Mouse (Mus musculus): ENCODE measurements around the gene Rnf220. TPM values are rescaled to one million over a fixed set of nuclear protein-coding genes. Genes with fewer than 3 reads are reported as not detected.

Rnf220 gene
- total RNA-seq, 2 experiments from 2014 or later: 193 to 218 TPM

DNA sequence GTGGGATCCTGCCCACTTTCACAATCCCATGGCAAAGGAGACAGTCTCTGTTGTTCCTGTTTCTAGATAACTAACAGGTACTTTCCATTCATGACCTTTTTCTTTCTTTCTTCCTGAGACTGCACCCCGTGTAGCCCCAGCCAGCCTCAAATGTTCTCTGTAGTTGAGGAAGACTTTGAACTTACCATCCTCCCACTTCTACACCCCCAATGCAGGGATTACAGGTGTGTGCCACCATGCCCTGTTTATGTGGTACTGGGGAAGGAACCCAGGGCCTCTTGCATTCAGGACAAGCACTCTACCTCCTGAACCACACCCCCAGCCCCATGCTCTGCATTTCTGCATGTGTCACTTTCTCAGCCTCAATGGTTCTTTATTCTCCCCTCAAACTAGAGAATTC lies 47.7 kb downstream of the Rnf220 start:
- intact Hi-C loops (cut with DNase I): no loop called here
- no peak for DNase-seq (ENCODE audit: low spot score in 2 of 2)

DNA sequence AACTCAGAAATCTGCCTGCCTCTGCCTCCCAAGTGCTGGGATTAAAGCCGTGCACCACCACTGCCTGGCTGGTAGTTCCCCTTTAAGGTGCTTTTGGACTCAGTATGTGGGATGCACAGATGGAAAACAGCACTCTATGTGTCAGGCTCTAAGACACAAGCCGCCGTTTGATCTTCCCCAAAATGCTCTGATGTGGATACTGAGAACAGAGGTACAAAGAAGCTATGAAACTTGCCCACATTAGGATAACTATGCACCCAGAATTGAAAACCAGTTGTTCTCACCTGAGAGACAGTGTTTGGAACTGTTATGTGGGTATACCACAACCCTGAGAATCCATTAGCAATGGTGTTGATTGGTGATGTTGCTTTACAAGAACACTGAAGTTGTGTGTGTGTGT lies 48.9 kb downstream of the Rnf220 start:
- intact Hi-C loops (cut with DNase I): no loop called here
- no peak for DNase-seq (ENCODE audit: low spot score in 2 of 2)

DNA sequence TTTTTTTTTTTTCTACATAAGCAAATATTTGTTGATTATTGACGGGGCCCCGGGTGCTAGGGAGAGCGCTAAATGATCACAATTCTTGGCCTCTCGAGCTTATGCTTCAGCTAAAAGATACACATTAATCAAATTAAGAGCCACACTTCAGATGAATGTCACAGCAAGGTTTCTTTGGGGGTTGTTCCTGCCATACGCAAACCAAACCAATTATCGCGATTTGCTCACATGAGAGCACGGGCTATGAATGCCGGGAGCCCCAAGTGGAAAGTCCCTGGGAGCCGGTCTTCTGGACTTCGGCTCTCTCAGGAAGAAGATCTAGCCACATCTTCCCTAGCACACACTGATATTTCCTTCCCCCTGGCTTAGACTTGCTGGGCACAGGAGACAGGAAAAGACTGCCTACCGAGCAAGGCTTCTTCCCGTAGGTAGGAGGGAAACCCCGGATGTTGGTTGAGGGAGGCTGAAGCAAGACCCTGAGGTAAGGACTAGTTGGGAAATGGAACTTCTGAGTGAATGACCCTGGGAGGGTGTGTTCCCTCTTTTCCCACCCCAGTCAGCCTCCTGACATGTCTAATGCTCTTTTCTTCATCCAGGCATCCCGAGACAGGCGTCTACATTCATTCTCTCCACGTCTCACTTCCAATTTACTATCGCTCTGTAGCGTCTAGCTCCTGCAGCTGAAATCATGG lies 51.2 kb downstream of the Rnf220 start:
- DNase-seq (ENCODE audit: low spot score in 2 of 2): no peak
- intact Hi-C loops (cut with DNase I): no loop called here

DNA sequence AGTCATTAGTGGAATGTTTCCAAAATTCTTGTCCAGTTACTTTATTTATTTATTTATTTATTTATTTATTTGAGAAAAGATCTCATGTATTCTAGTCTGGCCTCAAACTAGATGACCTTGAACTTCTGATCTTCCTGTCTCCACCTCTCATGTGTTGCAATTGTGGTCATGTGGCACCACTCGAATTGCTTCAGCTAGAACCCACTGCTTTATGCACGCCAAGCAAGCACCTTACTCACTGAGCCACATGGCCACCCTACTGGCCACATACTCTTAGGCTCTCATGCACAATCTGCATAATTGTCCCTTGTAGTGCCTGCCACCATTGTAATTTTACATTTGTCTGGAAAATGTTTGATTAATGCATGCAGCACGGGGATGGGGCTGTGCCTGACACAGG lies 57.9 kb downstream of the Rnf220 start:
- intact Hi-C loops (cut with DNase I): no loop called here
- DNase-seq (ENCODE audit: low spot score in 2 of 2): no peak

DNA sequence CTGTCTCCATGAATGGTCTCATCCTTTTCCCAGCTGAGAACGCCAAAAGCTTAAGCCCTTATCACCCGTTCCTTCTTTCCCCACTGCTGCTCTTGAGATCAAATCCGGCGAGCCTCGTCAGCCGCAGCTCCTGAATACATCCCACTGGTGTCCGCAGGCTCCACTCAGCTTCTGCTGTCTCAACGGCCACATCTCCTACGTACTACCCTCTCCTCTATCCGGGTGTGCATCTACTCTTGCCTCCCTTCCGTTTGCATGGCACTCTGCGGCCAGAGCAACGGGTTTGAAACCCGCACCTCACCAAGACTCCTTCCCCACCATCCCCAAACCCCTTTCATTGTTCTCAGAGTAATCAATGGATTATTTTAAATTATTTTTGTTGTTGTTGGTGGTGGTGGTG lies 58.8 kb downstream of the Rnf220 start:
- intact Hi-C loops (cut with DNase I): no loop called here
- no peak for DNase-seq (ENCODE audit: low spot score in 2 of 2)

DNA sequence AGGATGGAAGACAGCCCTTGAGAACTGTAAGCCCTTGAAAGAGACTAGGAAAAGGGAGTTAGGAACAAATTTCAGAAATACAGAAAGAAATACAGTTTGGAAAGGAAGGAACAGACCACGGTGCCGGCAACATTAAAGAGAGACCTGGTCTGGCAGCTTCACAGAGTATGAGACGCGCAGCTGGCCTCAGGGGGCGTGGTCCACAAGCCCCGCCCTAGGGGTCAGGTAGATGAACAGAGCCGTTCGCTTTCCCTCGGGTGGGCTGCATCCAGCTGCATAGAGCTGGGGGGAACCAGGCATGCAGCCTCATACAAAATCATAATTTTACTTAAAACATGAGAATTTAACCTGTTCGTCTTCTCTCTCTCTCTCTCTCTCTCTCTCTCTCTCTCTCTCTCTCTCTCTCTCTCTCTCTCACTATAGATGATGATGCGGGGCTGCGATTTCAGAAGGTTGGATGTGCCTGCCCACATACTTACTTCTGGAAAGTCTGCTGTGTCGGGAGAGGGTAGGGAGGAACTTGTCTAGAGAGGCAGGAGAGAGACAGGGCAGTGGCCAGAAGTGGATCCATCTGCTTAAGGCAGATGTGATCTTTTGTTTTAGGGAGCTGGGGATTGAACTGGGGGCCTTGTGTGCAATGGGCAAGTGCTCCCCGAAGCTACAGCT lies 59.7 kb downstream of the Rnf220 start:
- intact Hi-C loops (cut with DNase I): no loop called here
- DNase-seq (ENCODE audit: low spot score in 2 of 2): no peak

DNA sequence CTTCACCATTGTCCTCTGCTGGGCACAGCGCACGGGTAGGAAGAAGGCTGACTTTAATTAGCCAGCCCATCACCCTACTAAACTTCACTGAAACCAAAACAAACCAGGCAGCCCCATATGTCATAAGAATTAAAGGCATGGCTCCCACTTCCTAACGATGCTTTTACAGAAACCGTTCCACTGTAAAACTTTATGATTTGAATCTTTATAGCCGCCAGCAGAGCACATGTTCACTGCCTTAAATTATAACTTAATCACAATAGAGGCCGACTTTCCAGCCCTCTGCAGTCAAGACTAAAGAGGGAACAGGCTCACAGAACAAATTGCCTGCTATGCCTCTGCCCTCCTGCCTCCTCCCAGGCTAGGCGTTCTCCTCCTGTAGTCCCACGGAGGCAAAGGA lies 62.5 kb downstream of the Rnf220 start:
- intact Hi-C loops (cut with DNase I): no loop called here
- no peak for DNase-seq (ENCODE audit: low spot score in 2 of 2)

DNA sequence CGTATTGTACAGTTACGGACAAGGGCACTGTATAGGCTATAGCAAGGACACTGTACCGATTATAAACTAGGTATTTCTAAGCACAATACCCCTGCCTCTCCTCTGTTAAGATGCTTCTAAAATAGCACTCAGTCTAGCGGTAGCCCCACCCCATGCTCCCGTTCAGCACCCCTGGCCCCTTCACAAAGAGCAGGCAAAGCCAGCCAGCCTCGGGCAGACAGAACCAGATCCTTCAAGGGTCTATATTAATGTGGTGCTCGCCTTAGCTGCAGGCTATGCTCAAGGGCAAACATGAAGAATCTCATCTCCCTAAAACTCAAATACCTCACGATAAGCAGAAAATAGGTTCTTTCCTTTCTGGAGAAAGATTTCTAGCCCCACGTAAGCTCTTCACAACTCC lies 67.2 kb downstream of the Rnf220 start:
- intact Hi-C loops (cut with DNase I): no loop called here

DNA sequence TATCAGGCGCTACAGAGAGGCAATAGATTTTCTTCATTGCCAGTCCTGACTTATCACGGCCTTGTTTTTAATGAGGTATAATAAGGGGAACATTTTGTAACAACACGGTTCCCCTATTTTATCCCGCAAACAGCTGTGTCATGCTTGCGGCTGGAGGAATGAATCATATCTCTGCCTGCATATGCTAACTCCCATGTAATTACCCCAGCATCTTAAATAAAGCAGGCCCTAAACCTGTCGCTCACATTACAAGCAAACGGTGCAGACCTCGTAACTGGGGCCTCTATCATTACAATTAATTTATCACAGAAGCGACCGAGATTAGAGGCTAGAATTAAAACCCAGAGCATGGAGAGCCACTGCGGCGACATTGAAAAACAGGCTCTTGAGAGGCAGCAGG lies 69.3 kb downstream of the Rnf220 start:
- intact Hi-C loops (cut with DNase I): no loop called here
- no peak for DNase-seq (ENCODE audit: low spot score in 2 of 2)

More for the DNA sequence above, 67.2 kb downstream of the Rnf220 start:
- DNase-seq (ENCODE audit: low spot score in 2 of 2): no peak

DNA sequence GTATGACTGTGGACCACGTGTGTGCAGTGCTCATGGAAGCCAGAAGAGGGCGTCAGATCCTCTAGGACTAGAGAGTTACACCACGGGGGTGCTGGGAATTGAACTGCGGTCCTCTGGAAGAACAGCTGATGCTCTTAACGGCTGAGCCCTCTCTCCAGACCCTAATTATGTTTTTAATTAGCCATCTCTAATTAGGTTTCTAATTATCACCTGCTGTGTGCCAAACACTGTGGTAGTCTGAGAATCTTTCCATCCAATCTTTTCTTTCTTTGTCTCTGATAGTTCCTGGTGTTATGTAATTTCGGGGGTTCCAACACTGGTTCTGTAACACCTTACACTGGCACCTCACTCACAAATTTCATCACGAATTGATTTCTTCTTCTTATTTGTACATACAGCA lies 75.8 kb downstream of the Rnf220 start:
- DNase-seq (ENCODE audit: low spot score in 2 of 2): no peak
- intact Hi-C loops (cut with DNase I): no loop called here

DNA sequence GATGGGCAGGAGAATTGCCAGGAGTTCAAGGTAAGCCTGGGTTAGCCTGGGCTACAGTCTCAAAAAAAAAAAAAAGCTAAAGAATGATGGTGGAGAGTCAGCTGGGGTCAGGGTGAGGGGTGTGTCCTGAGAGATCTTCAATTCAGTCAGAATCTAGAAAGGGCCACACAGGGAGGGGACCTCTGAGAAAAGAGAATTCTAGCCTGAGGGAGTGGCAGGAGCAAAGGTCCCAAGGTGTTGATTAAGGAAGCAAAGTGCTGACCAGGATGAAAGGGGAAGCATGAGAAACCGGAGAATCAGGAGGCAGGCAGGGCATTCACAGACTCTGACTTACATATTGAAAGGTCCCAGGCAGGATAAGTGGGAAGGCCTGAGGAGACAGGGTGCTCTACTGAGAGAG lies 80.0 kb downstream of the Rnf220 start:
- intact Hi-C loops (cut with DNase I): no loop called here
- no peak for DNase-seq (ENCODE audit: low spot score in 2 of 2)

DNA sequence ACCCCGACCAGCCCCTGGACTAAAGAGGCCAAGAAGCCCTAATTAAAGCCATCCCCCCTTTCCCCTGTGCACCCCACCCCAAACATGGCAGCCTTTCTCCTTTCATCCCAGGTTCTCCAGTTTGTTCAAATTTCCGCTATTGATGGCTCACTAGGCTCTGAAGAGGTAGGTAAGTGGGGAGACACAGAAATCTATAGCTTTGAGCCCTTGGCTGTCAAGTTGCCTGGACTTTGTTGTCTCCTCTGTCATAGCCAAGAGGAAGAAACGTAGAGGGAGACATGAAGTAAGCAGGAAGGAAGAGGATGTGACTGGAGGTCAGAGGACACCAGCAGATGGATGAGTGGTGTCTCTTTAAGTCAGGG lies 86.8 kb downstream of the Rnf220 start:
- intact Hi-C loops (cut with DNase I): no loop called here
- DNase-seq (ENCODE audit: low spot score in 2 of 2): no peak

DNA sequence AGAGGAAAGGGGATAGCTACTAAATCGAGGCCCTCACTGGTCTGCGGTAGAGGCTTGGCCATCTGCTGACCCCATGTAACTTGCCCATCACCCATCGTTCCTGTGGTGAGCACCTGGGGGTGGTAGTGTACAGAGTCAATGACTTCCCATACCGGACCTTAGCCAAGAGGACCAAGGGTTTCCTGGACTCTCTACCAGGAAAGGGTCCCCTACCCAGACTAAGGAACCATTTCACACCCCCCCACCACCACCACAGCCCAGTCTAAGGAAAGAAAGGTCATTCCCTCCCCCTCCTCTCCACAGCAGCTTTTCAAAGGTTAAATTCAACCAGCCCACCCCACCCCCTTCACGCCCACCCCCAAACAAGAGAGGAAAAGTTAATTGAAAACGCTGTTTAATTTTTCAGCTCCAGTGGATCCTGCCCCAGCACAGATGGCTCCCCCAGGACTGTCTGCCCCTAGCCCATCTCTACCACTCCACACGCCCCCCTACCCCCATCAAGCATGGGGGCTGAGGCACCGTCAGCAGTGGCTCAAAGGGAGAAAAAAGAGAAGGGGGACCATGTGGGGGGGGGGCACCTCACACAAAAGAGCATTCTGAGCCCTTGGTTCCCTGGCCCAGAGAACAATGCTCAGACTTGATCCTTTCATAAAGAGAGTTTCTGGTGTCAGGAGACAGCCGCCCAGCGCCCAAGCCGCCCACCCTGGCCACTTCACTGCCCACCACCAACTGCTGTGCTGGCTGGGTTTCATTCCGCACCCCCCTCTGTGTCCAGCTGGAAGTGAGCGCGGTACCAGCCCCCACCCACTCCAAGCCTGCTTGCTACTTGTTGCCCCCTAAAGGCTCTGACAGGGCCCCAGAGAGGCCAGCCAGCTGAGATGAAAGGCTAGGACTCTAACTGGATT lies 87.5 kb downstream of the Rnf220 start:
- DNase-seq (ENCODE audit: low spot score in 2 of 2): peak in 1 of 2 experiments; percentile 32
- intact Hi-C loops (cut with DNase I): no loop called here

DNA sequence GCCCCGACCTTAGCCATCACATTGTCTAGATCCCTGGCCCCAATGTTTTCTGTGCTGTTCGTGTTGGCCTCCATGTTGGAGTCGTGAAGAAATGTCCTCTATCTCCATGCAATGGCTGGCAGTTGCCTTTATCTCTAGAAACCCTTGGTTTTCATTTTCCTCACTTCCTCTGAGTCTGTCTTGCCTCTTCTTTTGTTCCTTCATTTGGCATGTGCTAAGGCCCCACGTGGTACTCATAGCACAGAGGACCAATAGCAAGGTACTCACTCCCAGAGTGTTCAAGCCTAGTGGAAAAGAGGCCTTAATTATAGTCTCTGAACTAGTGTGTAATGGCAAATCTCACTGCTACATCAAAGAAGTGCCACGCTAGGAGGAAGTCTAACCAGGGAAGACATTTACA lies 88.9 kb downstream of the Rnf220 start:
- intact Hi-C loops (cut with DNase I): no loop called here

DNA sequence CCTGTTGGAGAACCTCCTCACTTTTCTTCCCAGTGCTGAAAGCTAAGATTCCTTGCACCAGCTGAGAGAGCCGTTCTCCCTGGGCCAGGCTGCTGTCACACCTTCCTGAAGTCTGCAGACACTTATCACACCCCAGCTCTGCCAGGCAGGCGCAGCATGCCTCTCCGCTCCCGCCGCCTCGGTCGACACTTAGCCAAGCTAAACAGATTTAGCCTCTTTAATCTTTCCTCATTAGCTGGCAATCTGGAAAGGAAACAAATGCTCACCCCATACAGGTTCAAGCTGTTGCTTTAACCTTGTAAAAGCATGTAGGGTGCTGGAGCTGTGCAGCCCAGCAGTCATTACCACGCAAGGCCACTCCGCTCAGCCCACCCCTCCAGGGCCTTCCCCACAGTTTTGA lies 90.9 kb downstream of the Rnf220 start:
- intact Hi-C loops (cut with DNase I): no loop called here

More for the DNA sequence above, 88.9 kb downstream of the Rnf220 start:
- DNase-seq (ENCODE audit: low spot score in 2 of 2): no peak

DNA sequence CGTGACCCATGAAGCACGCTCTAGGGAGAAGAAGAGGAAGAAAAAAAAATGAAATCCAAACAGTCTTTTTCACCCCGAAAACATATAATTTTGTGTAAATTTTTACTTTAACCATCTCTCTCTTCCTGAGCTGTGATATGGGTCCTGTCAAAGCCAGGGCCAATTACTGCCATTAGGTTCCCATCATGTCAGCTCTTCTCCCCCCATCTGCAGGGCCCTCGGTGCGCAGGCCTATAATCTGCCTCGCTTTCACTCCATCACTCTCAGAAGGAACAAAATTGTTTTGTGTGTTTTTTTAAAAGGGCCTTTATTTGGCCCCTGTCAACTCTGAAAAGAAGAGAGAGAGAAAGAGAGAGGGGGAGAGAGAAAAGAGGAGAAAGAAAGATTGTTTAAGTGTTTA lies 91.6 kb downstream of the Rnf220 start:
- DNase-seq (ENCODE audit: low spot score in 2 of 2): no peak
- intact Hi-C loops (cut with DNase I): no loop called here

More for the DNA sequence above, 90.9 kb downstream of the Rnf220 start:
- DNase-seq (ENCODE audit: low spot score in 2 of 2): no peak

DNA sequence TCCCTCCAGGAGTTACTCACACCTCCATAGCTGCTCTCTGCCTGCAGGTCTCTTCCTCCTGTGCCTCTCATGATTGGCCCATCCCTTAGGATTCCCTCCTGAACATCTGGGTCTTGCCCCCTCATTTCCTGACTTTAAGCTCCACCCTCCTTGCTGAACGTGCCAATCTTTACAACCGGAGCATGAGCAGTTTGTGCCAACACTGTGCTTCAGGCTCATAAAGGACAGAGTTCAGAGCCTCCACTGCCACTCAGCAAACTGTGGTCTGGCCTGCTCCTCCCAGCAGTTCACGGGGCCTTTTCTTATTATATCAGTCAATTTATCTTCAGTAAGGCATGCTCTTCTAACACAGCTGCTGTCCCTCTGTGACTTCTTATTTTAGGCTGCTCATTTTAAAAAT lies 93.4 kb downstream of the Rnf220 start:
- no peak for DNase-seq (ENCODE audit: low spot score in 2 of 2)
- intact Hi-C loops (cut with DNase I): no loop called here

DNA sequence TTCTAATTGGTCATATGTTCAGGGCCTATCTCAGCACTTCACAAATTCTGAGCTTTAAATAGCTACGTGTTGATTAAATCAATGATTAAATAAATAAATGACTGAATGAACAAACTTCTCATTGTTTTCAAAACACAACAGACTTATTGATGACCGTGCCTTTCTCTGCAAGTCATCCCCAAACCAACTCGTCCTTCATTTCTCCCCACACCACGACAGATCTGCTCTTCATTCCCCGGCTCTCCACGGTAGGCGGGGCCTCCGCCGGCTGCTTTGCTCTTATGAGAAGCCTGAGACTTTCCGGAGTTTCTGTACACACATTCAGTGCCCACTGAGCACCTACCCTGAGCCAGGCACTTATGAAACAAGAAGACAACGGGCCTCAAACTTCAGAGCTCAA lies 99.7 kb downstream of the Rnf220 start:
- no peak for DNase-seq (ENCODE audit: low spot score in 2 of 2)
- intact Hi-C loops (cut with DNase I): no loop called here

DNA sequence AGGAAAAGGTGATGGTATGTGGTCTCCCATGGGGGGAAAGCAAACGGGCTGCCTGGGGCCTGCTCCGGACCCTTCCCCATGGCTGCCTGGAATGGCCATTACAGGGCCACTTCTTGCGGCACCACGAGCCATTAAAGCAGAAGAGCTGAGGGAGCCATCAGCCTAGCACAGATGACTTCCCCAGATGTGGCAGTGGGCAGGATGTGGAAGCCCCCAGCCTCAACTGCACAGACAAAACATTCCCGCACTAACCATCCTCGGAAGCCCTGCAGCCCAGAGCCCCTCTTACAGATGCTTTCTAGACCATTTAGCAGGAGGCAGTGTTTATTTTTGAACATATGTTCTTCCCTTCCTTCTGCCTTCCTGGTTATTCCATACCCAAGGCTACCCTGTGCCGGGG lies 103.8 kb downstream of the Rnf220 start:
- DNase-seq (ENCODE audit: low spot score in 2 of 2): no peak
- intact Hi-C loops (cut with DNase I): no loop called here

DNA sequence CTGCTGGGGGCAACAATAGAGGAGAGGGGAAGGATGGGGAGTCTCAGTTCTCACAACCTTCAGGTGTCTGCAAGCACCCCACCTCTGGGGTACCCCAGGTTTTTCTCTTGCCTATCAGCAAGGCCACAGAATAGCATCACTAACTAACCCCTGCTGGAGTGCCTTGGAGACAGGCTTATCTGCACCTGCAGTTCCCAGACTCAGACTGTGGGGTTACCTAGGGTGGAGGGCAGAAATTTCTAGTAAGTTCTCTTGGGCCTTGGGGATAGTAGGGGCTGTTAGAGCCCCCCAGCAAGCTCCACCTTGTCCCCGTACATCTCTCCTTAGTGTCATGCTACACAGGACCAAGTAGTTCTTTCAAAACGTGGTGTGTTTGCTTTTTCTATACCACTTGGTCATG lies 104.5 kb downstream of the Rnf220 start:
- intact Hi-C loops (cut with DNase I): no loop called here

DNA sequence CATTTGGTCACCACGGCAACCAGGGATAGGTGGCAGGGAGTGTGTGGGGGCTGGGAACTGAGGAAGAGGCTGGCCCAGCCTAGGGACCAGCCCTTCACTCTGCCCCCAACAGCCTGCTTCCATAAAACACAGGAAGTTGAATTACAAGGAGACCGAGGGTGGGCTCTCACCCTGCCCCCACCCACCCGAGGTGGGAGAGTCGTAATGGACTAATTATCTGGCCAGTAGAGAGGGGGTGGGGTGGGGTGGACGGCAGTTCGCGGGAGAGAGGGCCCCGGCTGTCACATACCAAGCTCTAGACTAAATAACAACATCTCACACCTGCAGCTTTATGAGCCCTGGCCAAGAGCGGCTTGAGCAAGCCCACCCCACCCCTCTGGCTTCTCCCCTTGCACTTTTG lies 104.9 kb downstream of the Rnf220 start:
- intact Hi-C loops (cut with DNase I): no loop called here
- no peak for DNase-seq (ENCODE audit: low spot score in 2 of 2)

More for the DNA sequence above, 104.5 kb downstream of the Rnf220 start:
- no peak for DNase-seq (ENCODE audit: low spot score in 2 of 2)

Data from left cerebral cortex, postnatal 36 days (tissue).